ENCODE assay signal across 8 mouse cellular contexts in the genomic region with DNA sequence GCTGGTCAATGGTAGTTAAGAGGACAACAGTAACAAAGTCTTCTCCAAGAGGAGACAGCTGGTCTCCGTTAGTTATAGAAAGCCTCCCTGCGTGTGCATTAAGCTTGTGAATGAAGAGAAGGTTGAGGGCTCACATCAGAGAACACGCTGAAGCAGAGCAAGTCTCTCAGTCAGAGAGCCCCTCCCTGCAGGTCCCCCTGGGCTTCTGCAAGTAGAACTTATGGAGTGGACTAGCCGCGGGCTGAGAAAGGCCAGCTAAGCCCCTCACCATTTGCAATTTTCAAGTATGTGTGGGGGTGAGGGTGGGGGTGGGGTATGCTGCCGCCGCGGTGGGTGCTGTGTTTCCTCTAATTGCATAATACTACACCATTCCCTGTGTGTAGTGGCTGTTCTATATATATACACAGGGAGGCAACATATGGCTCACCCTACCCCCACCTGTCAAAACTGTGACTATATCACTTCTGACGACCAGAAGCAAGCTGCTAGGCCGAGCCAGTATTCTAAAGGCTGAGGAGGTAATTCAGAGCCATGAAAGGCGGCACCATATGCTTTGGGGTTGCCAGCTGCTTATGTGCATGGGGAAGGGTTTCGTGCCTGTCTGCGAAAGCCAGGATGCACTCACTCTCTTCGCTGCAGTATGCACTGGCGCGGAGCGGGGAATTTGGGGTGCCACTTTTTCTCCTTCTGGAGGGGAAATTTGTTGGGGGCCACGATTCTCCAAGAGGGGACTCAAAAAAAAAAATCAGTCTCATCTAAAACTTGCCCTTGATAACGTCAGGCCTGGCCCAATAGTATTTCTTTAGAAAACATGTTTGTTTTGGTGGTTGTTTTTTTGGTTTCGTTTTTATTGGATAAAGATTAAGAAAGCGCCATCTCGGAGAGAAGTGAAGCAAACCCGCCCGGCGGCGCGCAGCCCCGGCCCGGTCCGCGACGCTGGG. TPM values are rescaled to one million over a fixed set of nuclear protein-coding genes. Genes with fewer than 3 reads are reported as not detected.
DNase-seq lines count a peak whose midpoint lies in the region; ATAC-seq and TF ChIP-seq lines count a peak whose summit lies in the region.

No protein-coding gene starts in this region.

- no peak overlapping the region for H3K27ac ChIP-seq in kidney, embryonic 16.5 days (ENCODE audit: low read length)
- H3K27ac ChIP-seq in heart, postnatal 0 days (ENCODE audit: low read depth): no peak overlapping the region
- H3K27ac ChIP-seq in neural tube, embryonic 11.5 days (ENCODE audit: low read depth, low read length): no peak overlapping the region

- TF ChIP-seq EP300 in heart, postnatal 0 days (IDR thresholded peaks at IDR 0.05; ENCODE audit: low read depth): no peak

- H3K27me3 ChIP-seq in kidney, embryonic 16.5 days (ENCODE audit: insufficient read depth, low read length): peaks cover 48% of the 10 kb centered on the region
- peaks cover 55% of the 10 kb centered on the region for H3K27me3 ChIP-seq in heart, postnatal 0 days (ENCODE audit: control insufficient read depth, insufficient read depth, low read length)
- peaks cover 29% of the 10 kb centered on the region for H3K27me3 ChIP-seq in neural tube, embryonic 11.5 days (ENCODE audit: control insufficient read depth, insufficient read depth, low read length)

- intact Hi-C loops in left cerebral cortex, postnatal 10 days (cut with DNase I): loop anchor here (5.0 kb wide), 1 partner anchor 52 kb away; a partner anchor contains a TSS

- ATAC-seq in kidney, embryonic 16.5 days (ENCODE audit: low FRiP score, low TSS enrichment): peak; percentile 20; the same call in 1 of the 2 replicates
- no peak for ATAC-seq in heart, postnatal 0 days (ENCODE audit: insufficient read depth, low read depth)
- peak; percentile 61 for ATAC-seq in neural tube, embryonic 11.5 days (ENCODE audit: insufficient read depth, low FRiP score, low TSS enrichment)

- peak overlapping the region; percentile 94 for H3K4me2 ChIP-seq in kidney, embryonic 16.5 days (replicated peaks; ENCODE audit: low read depth, low read length)
- H3K4me2 ChIP-seq in heart, postnatal 0 days (ENCODE audit: low read depth, low read length): peak overlapping the region; percentile 87
- H3K4me2 ChIP-seq in neural tube, embryonic 11.5 days (ENCODE audit: low read depth): peak overlapping the region; percentile 81

- H3K36me3 ChIP-seq in kidney, embryonic 16.5 days (ENCODE audit: insufficient read depth, low read length): no peaks in the 10 kb centered on the region
- no peaks in the 10 kb centered on the region for H3K36me3 ChIP-seq in heart, postnatal 0 days (replicated peaks; ENCODE audit: control insufficient read depth, insufficient read depth, low read length)
- H3K36me3 ChIP-seq in neural tube, embryonic 11.5 days (ENCODE audit: control insufficient read depth, insufficient read depth, low read length): no peaks in the 10 kb centered on the region

- peaks cover 7% of the 10 kb centered on the region; the same call in 1 of the 2 replicates for H3K4me1 ChIP-seq in kidney, embryonic 16.5 days (ENCODE audit: insufficient read depth, low read length)
- peaks cover 4% of the 10 kb centered on the region; the same call in 1 of the 2 replicates for H3K4me1 ChIP-seq in heart, postnatal 0 days (ENCODE audit: control insufficient read depth, insufficient read depth)
- no peaks in the 10 kb centered on the region for H3K4me1 ChIP-seq in neural tube, embryonic 11.5 days (ENCODE audit: control insufficient read depth, insufficient read depth, low read length)

- peak overlapping the region; percentile 62 for H3K4me3 ChIP-seq in kidney, embryonic 16.5 days (ENCODE audit: low read length)
- H3K4me3 ChIP-seq in heart, postnatal 0 days (ENCODE audit: low read depth, low read length): peak overlapping the region; percentile 62
- peak overlapping the region; percentile 46 for H3K4me3 ChIP-seq in neural tube, embryonic 11.5 days (ENCODE audit: low read depth, low read length)

- 10% methylated on average over 32 of the region's 32 CpGs for WGBS in kidney, embryonic 16.5 days
- 10% methylated on average over 32 of the region's 32 CpGs for WGBS in heart, postnatal 0 days
- 12% methylated on average over 32 of the region's 32 CpGs for WGBS in neural tube, embryonic 11.5 days

- H3K9ac ChIP-seq in kidney, embryonic 16.5 days (replicated peaks; ENCODE audit: low read length): peak overlapping the region; percentile 57
- no peak overlapping the region for H3K9ac ChIP-seq in heart, postnatal 0 days (replicated peaks; ENCODE audit: low read depth, low read length)
- peak overlapping the region; percentile 55 for H3K9ac ChIP-seq in neural tube, embryonic 11.5 days (ENCODE audit: low read length)

- TF ChIP-seq CTCF in heart, postnatal 0 days (IDR thresholded peaks at IDR 0.05; ENCODE audit: low read depth): no peak

- DNase-seq in kidney, postnatal 25 days: no peak
- DNase-seq in cerebellum, postnatal 36 days: peak; percentile 65 to 70
- DNase-seq in heart, postnatal 0 days (ENCODE audit: low spot score): no peak
- DNase-seq in left cerebral cortex, postnatal 10 days (ENCODE audit: extremely low spot score in 1 of 2, low spot score in 2 of 2): peak; percentile 49 to 79
- peak; percentile 53 for DNase-seq in neural tube, embryonic 11.5 days (ENCODE audit: low spot score)
- no peak for DNase-seq in adrenal gland, adult 8-10 months
- DNase-seq in MN1 (ENCODE audit: low spot score): no peak

- peaks cover 4% of the 10 kb centered on the region for H3K9me3 ChIP-seq in kidney, embryonic 16.5 days (ENCODE audit: low read length)
- no peaks in the 10 kb centered on the region for H3K9me3 ChIP-seq in heart, postnatal 0 days (replicated peaks; ENCODE audit: control insufficient read depth, low read length)
- no peaks in the 10 kb centered on the region; the same call in 1 of the 2 replicates for H3K9me3 ChIP-seq in neural tube, embryonic 11.5 days (ENCODE audit: control insufficient read depth, low read length)

RNA-seq across cellular contexts. Expression of a gene that starts 52.5 kb away (rescaled TPM):
- polyA plus RNA-seq in kidney, embryonic 16.5 days (2015; fragmentation: Nextera tagmentation; extraction: Ambion mirVana): not detected in 2 replicates
- total RNA-seq in heart, postnatal 0 days (2014; rRNA removed; ENCODE audit: low replicate concordance): not detected in 2 replicates
- polyA plus RNA-seq in heart, postnatal 0 days (2015; fragmentation: Nextera tagmentation; extraction: Ambion mirVana): not detected in 2 replicates
- total RNA-seq in left cerebral cortex, postnatal 10 days (2021): 10 to 100 TPM; 26.2 to 27.6 TPM
- 0.31 and 0.39 TPM in 2 replicates for polyA plus RNA-seq in neural tube, embryonic 11.5 days (2014; fragmentation: Nextera tagmentation; extraction: Ambion mirVana)
- total RNA-seq in adrenal gland, adult 8-10 months (2022): under 1 TPM; 0.14 to 0.54 (median 0.19) TPM

Comparison
In these comparisons a context has a peak if more than half of its experiments do, and no peak if none do; other contexts are left out.
1. DNase-seq: peak in cerebellum, postnatal 36 days (2 of 2), left cerebral cortex, postnatal 10 days (2 of 2) and neural tube, embryonic 11.5 days (single experiment); none in kidney, postnatal 25 days (0 of 2), heart, postnatal 0 days (single experiment), adrenal gland, adult 8-10 months (single experiment) and MN1 (single experiment).
2. RNA of a gene that starts 52.5 kb away (total RNA-seq): 26.2 to 27.6 TPM in left cerebral cortex, postnatal 10 days; 0.14 to 0.54 TPM in adrenal gland, adult 8-10 months and not detected in heart, postnatal 0 days; every median in the first group is over 10 times any median in the second.
3. Peak in every context shown above with its lines, with median percentiles within 50 percentile points of each other: H3K4me2 ChIP-seq and H3K4me3 ChIP-seq.